Mouse (Mus musculus) thymus, postnatal 14 days (tissue): ENCODE data around the gene Tjp3.

Experiments used
- DNase-seq: peaks from one replicate; pipeline ENCODE4 v3.0.0; 2021

The Tjp3 gene

DNA sequence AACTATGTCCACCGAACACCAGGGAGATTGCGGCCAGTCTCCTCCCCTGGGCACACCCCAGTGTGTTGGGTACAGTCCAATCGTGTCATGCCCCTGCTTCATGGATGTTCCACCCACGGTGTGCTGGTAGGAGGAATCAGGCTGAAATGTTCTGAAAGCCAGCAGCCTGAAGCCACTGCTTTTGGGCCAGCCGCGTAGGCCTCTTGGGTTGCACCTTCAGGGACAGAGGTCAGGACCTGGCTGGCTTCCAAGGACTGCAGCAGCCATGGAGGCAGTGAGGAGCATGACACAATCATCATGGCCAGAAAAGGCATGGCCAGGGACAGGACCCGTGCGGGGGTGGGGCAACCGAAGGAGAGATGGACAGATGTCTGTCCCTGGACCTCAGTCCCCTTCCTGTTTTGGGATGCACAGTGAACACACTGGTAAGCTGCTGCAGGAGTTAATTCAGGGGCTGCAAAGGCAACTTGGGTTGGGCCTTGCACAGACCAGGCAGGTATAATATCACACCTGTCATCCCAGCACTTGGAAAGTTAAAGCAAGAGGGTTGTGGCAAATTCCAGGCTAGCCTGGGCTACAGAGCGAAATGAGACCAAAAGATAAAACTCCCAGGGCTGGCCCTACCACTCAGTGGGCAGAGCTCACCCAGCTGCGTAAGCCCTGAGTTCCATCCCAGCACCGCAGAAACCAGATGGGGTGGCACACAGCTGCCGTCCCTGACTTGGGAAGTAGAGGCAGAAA, 27.4 kb upstream of the Tjp3 start:
- no peak for DNase-seq

DNA sequence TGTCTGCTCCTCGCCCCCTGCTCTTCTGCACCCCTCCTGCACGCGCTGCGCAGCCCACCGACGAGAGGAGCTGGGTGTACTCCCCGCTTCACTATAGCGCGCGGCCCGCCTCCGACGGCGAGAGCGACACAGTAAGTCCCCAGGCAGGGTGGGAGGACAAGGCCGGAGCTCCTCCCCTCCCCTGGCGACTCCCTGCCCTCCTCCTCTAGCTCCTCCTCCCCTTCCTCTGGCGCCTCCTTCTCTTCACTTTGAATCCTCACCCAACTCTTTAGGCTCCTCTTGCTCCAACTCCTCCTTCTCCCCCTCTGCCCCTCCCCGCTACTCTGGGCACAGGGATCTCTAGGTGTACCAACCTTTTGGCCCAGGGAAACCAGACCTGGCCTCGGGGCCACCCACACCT, 25.9 kb upstream of the Tjp3 start:
- peak; percentile 59 for DNase-seq

DNA sequence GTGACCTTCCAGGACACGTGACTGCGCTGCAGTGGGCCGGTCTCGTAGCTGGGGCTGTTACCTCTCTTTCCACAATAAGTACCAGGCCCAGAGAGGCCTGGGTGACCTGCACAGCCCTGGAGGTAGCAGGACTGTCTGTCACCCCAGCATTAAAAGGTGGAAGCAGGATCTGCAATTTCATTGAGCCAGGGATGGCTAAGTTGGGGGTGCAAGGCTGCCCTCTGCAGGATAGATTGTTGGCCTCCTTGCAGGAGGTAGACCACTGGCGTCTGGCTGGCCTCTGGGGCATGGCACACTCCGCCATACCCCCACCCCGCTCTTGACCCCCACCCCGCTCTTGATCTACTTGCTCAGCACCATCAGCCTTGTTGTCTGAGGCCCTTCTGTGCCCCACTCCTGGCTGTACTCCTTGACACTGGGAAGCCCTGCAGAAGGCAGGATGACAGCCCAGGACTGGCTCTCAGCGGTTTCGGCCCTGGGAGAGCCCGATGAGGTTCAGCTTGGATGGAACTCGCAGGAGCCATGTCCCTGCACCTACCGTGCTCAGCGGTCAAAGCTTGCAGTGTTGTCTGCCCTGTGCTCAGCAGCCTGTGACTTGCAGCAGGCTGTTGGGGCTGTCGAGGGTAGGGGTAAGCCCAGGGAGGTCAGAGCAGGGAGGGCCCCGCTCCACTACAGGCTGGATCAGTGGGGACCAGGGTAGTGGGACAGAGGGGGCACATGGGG, 25.1 kb upstream of the Tjp3 start:
- DNase-seq, result peak; percentile 62

DNA sequence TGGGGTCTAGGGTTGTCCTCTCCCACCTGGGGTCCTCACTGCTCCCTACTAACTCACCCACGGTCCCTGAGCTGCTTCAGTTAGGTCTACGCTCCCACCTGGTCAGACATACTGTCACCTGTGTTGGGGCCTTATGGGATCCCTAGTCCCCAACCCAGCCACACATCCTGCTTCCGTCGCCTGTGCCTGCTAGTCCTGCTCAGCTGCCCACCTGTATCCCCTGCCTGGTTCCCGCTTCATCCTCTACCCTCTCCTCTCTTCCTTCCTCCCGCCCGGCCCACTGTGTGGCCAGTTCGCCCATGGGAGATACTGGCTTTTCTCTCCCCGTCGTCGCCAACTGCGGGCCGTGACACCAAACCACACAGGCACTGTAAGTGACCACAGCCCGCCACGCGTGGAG, 24.2 kb upstream of the Tjp3 start:
- DNase-seq, result no peak

DNA sequence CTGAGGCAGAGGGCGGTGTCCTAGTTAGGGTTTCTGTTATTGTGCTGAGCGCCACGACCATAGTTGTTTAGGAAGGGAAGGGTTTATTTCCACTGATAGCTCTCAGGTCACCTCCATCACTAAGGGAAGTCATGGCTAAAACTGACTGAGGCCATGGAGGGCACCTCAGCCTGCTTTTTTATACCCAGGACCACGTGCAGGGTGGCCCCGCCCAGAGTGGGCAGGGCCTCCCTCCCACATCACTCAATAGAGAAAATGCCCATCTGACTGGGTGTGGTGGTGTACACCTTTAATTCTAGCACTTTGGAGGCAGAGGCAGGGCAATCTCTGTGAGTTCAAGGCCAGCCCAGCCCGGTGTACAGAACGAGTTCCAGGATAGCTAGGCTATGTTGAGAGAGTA, 22.8 kb upstream of the Tjp3 start:
- DNase-seq, result no peak

DNA sequence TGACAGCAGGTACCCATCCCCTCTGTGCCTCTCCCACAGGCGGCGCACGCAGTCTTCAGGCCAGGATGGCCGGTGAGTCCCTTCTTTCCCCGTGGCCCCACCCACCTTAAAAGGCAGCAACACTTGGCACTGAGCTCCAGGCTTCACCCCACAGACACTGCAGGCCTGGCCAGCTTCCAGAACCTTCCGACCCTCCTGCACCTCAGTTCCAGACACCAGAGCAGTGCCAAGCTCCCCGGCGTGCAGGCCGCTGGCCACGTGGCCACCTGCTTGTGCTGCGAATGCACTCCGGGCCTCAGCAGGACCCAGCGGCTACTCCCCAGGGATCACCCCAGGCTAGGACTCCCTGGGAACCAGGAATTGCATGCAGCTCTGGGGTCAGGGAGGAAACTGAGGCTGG, 22.2 kb upstream of the Tjp3 start:
- DNase-seq, result no peak

DNA sequence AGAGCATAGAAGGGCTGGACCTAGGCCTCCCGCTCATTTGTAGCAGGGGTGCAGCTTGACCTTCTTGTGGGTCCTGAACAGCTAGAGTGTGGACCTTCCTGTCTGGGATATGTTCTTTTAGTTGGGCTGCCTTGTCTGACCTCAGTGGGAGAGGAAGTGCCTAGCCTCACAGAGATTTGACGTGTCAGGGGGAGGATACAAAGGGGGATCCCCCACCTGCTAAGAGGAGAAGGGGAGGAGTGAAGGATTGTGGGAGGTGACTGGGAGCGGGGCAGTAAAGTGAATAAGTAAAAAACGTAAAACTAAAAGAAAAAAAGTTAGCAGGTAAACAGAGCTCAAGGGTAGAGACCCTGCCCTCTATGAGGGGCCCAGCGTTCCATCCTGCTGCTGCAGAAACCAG, 18.2 kb upstream of the Tjp3 start:
- no peak for DNase-seq

DNA sequence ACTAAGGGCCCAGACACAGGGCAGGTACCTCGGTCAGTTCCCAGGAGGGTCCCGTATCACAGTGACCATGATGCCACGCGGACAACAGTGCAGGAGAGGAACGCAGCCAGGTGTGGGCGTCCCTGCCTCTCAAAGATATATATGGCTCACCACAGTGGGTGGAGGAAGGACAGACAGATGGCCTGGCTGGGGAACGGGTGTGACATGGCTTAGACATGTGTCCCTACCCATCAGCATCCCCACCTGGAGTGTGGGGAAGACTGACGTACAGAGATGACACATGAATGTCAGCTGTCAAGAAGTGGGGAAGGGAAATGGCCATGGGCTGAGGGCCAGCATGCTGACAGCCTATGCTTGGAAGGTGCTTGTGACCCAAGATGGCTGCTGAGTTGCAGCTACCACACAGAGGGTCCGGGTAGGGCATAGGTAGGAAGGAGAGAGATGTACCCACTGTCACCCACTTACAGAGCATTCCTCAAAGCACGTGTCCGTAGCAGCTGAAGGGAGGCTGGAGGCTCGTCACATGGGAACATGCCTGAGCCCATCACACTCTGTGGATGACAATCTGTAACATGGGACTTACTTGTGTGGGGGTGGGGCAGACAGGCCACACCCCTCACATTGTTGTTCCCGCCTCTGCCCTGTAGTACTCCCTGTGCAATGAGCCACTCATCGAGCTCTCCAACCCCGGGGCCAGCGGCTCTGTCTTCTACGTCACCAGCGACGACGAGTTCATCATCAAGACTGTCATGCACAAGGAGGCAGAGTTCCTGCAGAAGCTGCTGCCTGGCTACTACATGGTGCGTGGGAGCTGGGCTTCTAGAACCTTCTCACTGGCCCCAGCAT, 15.7 kb upstream of the Tjp3 start:
- DNase-seq, result no peak

DNA sequence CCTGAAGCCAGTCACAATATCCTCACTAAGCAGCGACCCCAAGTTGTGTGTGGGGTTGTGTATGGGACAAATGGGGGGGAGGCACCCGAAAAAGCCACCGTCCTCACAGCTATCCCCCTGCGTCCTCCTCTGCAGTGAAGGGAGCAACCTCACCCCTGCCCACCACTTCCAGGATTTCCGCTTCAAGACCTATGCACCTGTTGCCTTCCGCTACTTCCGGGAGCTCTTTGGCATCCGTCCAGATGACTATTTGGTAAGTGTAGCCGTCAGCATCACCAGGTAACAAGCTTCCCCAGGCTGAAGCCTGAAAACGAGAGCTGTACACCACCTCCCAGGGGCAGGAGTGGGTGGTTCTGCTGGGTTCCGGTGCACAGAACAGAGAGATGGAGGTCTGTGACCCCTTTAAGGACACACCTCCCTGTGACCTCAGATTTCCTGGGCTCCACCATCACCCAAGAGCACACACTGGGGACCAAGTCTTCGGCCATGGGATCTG, 14.8 kb upstream of the Tjp3 start:
- DNase-seq, result no peak

DNA sequence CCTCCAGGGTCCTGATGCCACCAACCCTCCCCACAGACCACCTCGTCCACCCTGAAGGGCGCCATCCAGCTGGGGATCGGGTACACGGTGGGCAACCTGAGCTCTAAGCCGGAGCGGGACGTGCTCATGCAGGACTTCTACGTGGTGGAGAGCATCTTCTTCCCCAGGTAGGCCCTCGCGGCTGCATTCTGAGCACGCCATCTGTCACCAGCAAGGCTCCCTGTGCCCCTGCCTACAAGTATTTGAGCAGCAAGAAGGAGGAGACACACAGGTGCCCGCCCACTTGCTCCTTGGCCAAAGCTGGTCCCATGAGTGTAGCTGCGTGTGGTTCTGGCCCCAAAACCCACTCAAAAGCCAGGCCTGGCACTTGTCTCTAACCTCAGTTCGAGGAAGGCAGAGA, 14.3 kb upstream of the Tjp3 start:
- DNase-seq, result no peak

DNA sequence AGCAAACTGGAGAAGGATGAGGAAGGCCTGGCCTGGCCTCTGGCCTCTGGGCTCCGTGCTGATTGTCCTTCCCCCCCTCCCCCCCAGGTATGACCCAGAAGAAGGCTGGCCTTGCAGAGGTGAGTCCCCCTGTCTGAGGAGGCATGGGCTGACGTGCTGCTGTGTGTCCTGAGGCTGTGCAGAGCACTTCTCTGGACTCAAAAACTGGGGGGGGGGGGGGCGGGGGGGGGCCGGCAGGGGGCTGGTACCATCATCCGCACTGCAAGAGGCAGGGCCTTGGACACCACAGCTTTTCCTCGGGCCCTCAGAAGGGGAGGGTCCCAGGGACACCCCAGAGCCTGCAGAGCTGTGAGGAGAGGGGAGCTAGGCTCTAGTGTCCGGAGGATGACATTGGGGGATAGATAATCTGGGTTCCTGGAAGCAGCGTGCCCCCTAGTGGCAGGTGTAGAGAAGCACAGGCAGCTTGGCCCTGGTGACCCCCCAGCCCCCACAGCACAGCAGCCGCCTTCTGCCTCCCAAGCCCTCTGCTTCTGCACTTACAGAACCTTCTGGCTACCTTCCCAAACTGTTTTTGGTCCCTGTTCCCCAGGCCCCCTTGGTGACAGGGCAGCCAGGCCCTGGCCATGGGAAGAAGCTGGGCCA, 13.3 kb upstream of the Tjp3 start:
- peak; percentile 77 for DNase-seq

DNA sequence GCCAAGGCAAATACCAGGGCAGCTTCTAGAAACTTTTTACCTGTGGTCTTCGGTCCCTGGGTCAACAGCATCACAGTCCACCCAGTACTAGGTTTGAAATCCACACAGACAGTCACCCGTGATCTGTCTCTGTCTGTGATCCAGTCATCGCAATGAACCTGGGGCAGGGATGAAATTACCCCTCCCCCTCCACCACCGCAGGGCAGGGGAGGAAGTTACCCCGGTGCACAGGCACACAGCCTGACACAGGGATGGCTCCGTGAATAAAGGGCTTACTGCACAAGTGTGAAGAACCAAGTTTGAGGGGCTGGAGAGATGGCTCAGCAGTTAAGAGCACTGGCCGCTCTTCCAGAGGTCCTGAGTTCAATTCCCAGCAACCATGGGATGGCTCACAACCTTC, 12.4 kb upstream of the Tjp3 start:
- peak; percentile 82 for DNase-seq

DNA sequence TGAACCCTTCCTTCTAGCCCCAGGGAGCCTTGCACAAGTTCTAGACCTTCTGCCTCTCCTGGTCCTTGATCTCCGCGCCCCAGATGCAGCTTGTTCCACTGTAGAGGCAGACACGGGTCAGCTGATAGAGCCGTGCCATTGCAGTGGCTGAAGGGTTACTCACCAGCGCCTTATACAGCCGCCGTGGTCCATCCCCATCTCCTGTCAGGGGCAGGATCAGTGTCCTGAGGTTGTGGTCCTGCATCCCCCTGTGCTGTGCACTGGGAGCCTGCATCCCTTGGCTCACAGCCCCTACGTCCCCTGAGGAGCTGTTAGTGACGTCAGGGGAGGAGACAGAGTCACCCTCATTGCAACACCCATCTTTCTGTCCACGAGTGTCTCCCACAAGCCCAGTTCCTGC, 11.9 kb upstream of the Tjp3 start:
- DNase-seq, result no peak

DNA sequence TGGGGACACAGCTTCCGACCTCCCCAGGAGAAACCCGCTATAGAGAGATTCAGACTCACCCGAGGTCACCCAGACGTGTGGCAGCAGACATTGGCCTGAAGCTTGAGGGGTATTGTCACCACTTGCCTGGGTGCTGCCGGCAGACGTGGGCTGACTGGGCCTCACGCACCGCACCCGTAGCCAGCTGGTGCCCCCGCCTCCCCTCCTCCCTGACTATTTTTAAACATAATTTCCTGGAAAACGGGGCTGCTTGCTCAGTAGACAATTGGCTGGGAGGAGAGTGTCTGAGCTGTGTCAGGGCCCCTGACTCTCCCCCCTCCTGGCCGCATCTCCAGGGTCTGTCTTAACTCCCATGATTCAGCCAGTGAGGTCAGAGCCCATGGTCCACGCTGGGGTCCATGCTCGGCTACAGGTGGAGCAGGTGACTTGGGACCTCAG, 11.4 kb upstream of the Tjp3 start:
- peak; percentile 52 for DNase-seq

DNA sequence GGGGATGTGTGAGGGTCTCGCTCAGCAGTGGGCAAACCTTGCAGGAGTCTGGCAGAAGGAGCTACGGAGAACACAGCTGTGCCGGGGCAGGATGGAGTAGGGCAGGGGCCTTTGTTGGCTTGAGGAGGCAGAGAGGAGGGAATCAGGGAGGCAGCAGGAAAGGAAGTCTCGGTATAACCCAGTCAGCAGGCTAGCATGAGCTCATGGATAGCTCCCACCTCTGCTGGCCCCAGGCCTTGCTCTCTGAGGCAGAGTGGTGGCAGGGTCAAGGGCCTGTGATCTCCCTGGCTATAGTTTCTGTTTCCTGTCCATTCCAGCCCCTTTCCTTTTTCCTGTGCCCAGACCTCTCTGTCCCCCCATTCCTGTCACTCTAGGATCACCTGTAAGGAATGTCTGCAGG, 10.9 kb upstream of the Tjp3 start:
- no peak for DNase-seq

DNA sequence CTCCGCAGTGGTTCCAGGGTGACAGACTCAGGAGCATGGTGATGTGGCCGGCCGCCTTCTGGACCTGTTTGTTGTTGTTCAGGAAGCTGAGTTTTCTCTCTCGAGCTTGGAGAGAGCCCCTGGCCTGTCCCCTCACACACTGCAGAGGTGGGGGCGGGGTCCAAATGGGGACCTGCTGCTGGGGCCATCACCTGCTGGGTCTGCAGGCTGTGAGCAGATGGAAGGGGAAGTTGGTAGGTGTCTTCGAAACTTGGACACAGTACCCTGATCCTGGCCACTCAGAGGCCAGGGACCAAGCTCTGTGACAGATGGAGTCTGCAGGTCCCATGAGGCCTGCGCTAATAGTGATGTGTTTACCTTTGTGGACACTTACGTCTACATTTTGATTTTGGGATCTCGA, 9.9 kb upstream of the Tjp3 start:
- DNase-seq, result no peak

DNA sequence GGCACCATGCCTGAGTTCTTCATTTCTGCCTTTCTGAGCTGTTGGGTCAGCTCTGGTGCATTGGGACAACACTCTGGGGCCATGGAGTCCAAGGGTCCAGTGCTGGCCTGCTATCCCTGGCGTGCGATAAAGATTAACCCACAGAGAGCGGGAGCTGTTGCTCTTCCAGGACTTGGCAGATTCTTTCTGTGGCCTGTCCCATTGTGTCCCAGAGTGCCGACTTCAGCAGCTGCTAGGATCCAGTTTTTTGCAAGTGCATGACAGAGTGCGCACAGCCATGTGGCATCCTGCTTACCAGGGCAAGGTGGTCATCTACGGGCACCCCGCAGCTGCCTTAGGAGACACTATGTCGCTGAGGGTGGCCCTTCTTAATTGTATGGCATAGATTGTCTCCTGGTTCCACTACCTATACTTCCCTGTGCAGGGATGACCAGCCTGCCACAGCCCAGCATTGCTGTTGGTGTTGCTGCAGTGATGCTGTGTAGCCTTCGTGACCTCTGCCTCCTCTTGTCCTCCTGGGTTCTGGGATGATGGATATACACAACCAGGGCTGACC, 9.0 kb upstream of the Tjp3 start:
- DNase-seq, result no peak

DNA sequence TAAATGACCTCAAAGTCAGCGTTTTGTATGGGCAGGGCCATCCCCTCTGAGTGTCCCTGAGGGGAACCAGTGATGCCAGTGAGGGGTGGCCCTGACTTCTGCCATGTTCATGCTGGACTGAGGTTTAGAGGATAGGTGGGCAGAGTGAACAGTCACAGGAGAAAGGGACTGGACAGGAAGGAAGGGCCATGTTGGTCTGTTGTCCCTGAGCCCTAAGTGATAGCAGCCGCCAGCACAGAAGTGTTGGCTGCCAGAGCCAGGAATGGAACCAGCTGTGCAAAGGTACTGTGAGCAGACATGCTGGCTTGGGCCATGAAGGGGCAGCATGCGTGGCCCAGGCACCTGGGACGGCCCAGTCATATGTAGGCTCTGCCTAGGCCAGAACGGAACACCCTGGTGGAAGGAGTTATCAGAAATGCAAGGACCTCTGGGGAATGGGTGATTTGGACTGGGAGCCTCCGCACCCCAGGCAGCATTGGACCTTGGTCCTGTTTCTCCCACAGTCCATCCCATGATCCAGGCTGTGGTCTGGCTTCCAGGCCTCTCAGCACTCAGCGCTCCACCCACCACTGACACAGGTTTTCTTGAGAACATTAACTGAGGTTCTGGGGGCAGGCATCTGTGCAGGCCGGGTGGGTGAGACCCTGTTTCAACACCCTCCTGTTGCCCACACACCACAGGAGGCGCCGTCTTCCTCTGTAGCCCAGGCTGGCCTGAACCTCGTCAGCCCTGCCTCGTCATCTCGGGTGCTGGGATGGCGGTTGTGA, 8.4 kb upstream of the Tjp3 start:
- DNase-seq, result no peak

DNA sequence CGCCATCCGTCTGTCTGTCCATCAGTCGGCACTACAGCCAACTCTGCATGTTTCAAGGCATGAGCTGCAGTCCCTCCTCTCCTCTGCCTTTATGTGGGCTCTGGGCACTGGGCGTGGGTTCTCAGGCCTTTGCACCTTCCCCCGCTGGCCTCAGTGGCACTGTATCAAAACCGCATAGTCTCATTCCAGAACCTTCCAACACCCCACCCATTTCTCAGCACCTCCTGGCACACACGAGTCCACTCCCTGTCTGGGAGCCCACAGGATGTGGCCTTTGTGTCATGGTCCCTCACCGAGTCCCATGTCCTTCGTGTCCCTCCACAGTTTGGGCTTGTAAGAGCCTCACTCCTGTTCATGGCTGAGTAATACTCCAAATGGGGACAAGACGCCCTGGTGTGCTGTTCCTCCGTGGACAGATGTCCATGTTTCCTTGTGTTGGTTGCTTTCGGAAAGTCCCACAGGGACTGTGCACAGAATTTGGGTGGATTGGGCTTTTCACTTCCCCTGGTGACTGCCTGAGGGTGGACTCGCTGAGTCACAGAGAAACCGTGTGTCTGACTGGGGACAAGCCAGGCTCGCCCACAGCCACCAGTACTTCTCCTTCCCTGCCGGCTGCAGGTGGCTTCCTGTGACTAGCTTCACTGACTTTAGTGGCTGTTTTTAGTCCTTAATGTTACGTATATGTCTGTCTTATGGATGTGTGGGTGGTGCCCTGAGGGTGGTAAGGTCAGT, 7.2 kb upstream of the Tjp3 start:
- peak; percentile 74 for DNase-seq

DNA sequence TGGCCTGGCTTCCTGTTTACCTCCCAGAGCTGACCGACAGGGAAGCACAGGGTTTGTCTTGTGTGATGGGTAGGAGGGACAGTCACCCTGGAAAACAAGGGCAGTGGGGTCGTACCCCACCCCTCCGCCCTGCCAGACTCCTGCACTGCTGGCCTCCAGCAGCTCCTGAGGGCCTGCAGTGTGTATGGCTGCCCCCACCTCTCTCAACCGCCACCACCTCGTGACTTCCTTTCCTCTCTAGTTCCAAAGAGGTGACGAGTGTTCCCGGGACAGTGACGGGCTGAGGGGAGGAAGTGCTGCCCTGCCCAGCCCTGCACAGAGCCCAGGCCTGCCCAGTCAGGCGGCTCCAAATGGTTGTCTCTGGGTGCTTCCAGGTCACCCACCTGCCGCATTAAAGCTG, 6.5 kb upstream of the Tjp3 start:
- DNase-seq, result peak; percentile 84

DNA sequence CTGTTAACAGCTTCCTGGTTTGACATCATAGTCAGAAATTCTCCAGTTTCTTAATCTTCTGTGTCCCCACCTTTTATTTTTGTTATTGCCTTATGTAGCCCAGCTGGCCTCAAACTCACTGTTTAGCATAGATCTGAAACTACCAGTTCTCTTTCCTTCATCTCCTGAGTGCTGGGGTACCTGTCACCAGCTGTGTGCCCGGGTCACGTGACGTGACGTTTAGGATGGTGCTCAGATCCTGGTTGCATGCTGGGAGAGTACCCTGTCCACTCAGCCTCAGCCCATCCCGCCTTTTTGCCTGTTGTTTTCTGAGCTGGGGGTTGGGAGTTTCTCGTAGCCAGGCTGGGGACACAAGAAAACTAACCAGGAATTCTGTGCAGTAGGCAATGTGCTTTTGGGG, 5.9 kb upstream of the Tjp3 start:
- DNase-seq, result peak; percentile 79
